Comparison of ENCODE assay signal across 9 mouse cellular contexts in genomic region chr12:78980683-78981091, GRCm38 (mm10). TPM values are rescaled to one million over a fixed set of nuclear protein-coding genes. Genes with fewer than 3 reads are reported as not detected.
DNase-seq lines count a peak whose midpoint lies in the region; ATAC-seq and TF ChIP-seq lines count a peak whose summit lies in the region.
"Had no signal": no experiment of that assay in that cellular context is flagged by ENCODE, and none has a peak within 500 bp of the region (broad histone marks: within the 10 kb centered on the region; RNA-seq: fewer than 3 reads in every experiment).

No protein-coding gene starts in this region.

- no peak overlapping the region for H3K9ac ChIP-seq in heart, embryonic 15.5 days
- no peak overlapping the region for H3K9ac ChIP-seq in liver, embryonic 15.5 days
- H3K9ac ChIP-seq in forebrain, embryonic 16.5 days (replicated peaks; ENCODE audit: low read depth, low read length) = no peak overlapping the region
- H3K9ac ChIP-seq: neural tube, embryonic 13.5 days had no signal

- H3K4me1 ChIP-seq in heart, embryonic 15.5 days (replicated peaks) = peaks cover 17% of the 10 kb centered on the region
- peaks cover 20% of the 10 kb centered on the region for H3K4me1 ChIP-seq in liver, embryonic 15.5 days (replicated peaks)
- H3K4me1 ChIP-seq in spleen, adult 2 months (ENCODE audit: control insufficient read depth, insufficient read depth, insufficient read length) = peaks cover 28% of the 10 kb centered on the region
- H3K4me1 ChIP-seq in forebrain, embryonic 16.5 days (replicated peaks; ENCODE audit: control insufficient read depth, insufficient read depth, low read length) = peaks cover 12% of the 10 kb centered on the region

- no peak for ATAC-seq in heart, embryonic 15.5 days (replicated peaks; ENCODE audit: insufficient number of reproducible peaks, insufficient read depth, low FRiP score, low read depth)
- peak; percentile 70 for ATAC-seq in liver, embryonic 15.5 days (ENCODE audit: insufficient read depth)
- no peak for ATAC-seq in forebrain, embryonic 16.5 days

- 57% methylated on average over 5 of the region's 5 CpGs for WGBS in heart, embryonic 15.5 days
- WGBS in liver, embryonic 15.5 days (ENCODE audit: insufficient replicate concordance) = 12% methylated on average over 5 of the region's 5 CpGs
- WGBS in spleen, adult 2 months = 2% methylated on average over 5 of the region's 5 CpGs
- 94% methylated on average over 5 of the region's 5 CpGs for WGBS in forebrain, embryonic 16.5 days

- no peaks in the 10 kb centered on the region for H3K9me3 ChIP-seq in heart, embryonic 15.5 days (replicated peaks)
- no peaks in the 10 kb centered on the region for H3K9me3 ChIP-seq in liver, embryonic 15.5 days (replicated peaks)
- no peaks in the 10 kb centered on the region for H3K9me3 ChIP-seq in forebrain, embryonic 16.5 days (ENCODE audit: control insufficient read depth, low read length)
- H3K9me3 ChIP-seq: neural tube, embryonic 13.5 days had no signal

- TF ChIP-seq POLR2A in spleen, adult 2 months (IDR thresholded peaks at IDR 0.05; ENCODE audit: low read depth, low read length) = no peak; the same call in 1 of the 2 replicates

- no peak overlapping the region; the same call in 1 of the 2 replicates for H3K4me3 ChIP-seq in heart, embryonic 15.5 days
- peak overlapping the region; percentile 38 for H3K4me3 ChIP-seq in liver, embryonic 15.5 days (replicated peaks)
- H3K4me3 ChIP-seq in spleen, adult 2 months (ENCODE audit: extremely low read depth, insufficient read depth, insufficient read length) = peak overlapping the region; percentile 66
- H3K4me3 ChIP-seq in forebrain, embryonic 16.5 days (replicated peaks; ENCODE audit: low read length) = no peak overlapping the region
- H3K4me3 ChIP-seq: neural tube, embryonic 13.5 days had no signal

- 0 out of 2 replicates have a peak overlapping the region, but pooled peaks have one; percentile 8 for H3K27ac ChIP-seq in heart, embryonic 15.5 days
- H3K27ac ChIP-seq in liver, embryonic 15.5 days (replicated peaks) = peak overlapping the region; percentile 55
- peak overlapping the region; percentile 87 for H3K27ac ChIP-seq in spleen, adult 2 months (ENCODE audit: insufficient read depth, low read length)
- H3K27ac ChIP-seq in forebrain, embryonic 16.5 days (ENCODE audit: low read length) = no peak overlapping the region
- H3K27ac ChIP-seq: neural tube, embryonic 13.5 days had no signal

- TF ChIP-seq CTCF in spleen, adult 2 months (IDR thresholded peaks at IDR 0.05; ENCODE audit: extremely low read depth, insufficient read depth, insufficient read length, insufficient replicate concordance) = no peak

- H3K36me3 ChIP-seq in heart, embryonic 15.5 days = no peaks in the 10 kb centered on the region
- no peaks in the 10 kb centered on the region for H3K36me3 ChIP-seq in liver, embryonic 15.5 days (replicated peaks)
- peaks cover 4% of the 10 kb centered on the region; the same call in 1 of the 2 replicates for H3K36me3 ChIP-seq in spleen, adult 2 months (ENCODE audit: control insufficient read depth, insufficient read depth, low read length)
- no peaks in the 10 kb centered on the region for H3K36me3 ChIP-seq in forebrain, embryonic 16.5 days (ENCODE audit: control insufficient read depth, insufficient read depth)

- no peaks in the 10 kb centered on the region for H3K27me3 ChIP-seq in heart, embryonic 15.5 days
- no peaks in the 10 kb centered on the region for H3K27me3 ChIP-seq in liver, embryonic 15.5 days
- H3K27me3 ChIP-seq in spleen, adult 2 months (ENCODE audit: control insufficient read depth, insufficient read depth, low read length) = no peaks in the 10 kb centered on the region
- no peaks in the 10 kb centered on the region for H3K27me3 ChIP-seq in forebrain, embryonic 16.5 days (replicated peaks; ENCODE audit: control insufficient read depth, insufficient read depth, low read length)
- H3K27me3 ChIP-seq: neural tube, embryonic 13.5 days had no signal

- H3K4me2 ChIP-seq in heart, embryonic 15.5 days = no peak overlapping the region
- H3K4me2 ChIP-seq in liver, embryonic 15.5 days = peak overlapping the region; percentile 34
- H3K4me2 ChIP-seq in forebrain, embryonic 16.5 days (ENCODE audit: low read length) = no peak overlapping the region
- H3K4me2 ChIP-seq: neural tube, embryonic 13.5 days had no signal

- DNase-seq in 416B (ENCODE audit: low read depth) = peak; percentile 97
- peak; percentile 52 to 70 for DNase-seq in CD8-positive naive resting alpha-beta T cell, adult 2 months (ENCODE audit: low read depth in 2 of 2, low spot score in 2 of 2)
- DNase-seq in spleen, adult 2 months (ENCODE audit: low read depth in 1 of 2, low spot score in 2 of 2) = peak; percentile 64 to 66
- DNase-seq in cerebellum, adult 9-10 months = no peak
- no peak for DNase-seq in ovary, postnatal 36 days (ENCODE audit: low spot score)

RNA-seq across cellular contexts. Expression of gene Tmem229b, which starts 26.7 kb away (rescaled TPM):
- polyA plus RNA-seq in heart, embryonic 15.5 days (2015; fragmentation: Nextera tagmentation; extraction: Ambion mirVana) = 1.9 and 6.0 TPM in 2 replicates
- polyA plus RNA-seq in liver, embryonic 15.5 days (2015; fragmentation: Nextera tagmentation; extraction: Ambion mirVana) = 3.4 and 3.5 TPM in 2 replicates
- 41.6 and 50.9 TPM in 2 replicates for polyA plus RNA-seq in spleen, adult 2 months (2012; rRNA removed)
- 62.1 and 66.7 TPM in 2 replicates for polyA plus RNA-seq in forebrain, embryonic 16.5 days (2015; fragmentation: Nextera tagmentation; extraction: Ambion mirVana)

RNA-seq across cellular contexts. Expression of gene Plekhh1, which starts 48.3 kb away (rescaled TPM):
- 1.9 and 2.2 TPM in 2 replicates for polyA plus RNA-seq in heart, embryonic 15.5 days (2015; fragmentation: Nextera tagmentation; extraction: Ambion mirVana)
- 0.06 and 0.13 TPM in 2 replicates for polyA plus RNA-seq in liver, embryonic 15.5 days (2015; fragmentation: Nextera tagmentation; extraction: Ambion mirVana)
- 0.22 and 0.28 TPM in 2 replicates for polyA plus RNA-seq in spleen, adult 2 months (2012; rRNA removed)
- polyA plus RNA-seq in forebrain, embryonic 16.5 days (2015; fragmentation: Nextera tagmentation; extraction: Ambion mirVana) = 2.1 and 2.5 TPM in 2 replicates

Comparison
In these comparisons a context has a peak if more than half of its experiments do, and no peak if none do; other contexts are left out.
1. DNase-seq: peak in 416B (single experiment), CD8-positive naive resting alpha-beta T cell, adult 2 months (2 of 2) and spleen, adult 2 months (2 of 2); none in cerebellum, adult 9-10 months (single experiment) and ovary, postnatal 36 days (single experiment).
2. H3K4me3 ChIP-seq: peak in liver, embryonic 15.5 days (single experiment) and spleen, adult 2 months (single experiment); none in heart, embryonic 15.5 days (single experiment) and forebrain, embryonic 16.5 days (single experiment).